Mouse (Mus musculus) G1E (cell line): ENCODE data around the gene Adamts4.

ENCODE experiments used
- CTCF ChIP-seq: IDR thresholded peaks from 2 replicates; pipeline ENCODE4 v1.5.1; 2012; ENCODE audit warnings: low read depth, low read length, inconsistent platforms, mixed read lengths
- GATA1 ChIP-seq: IDR thresholded peaks from 2 replicates; pipeline ENCODE4 v1.6.1; 2012; ENCODE audit warnings: borderline replicate concordance, low read length, inconsistent platforms, mixed read lengths
- GATA2 ChIP-seq: IDR thresholded peaks from 2 replicates; pipeline ENCODE4 v1.6.1; 2012; ENCODE audit warnings: low read depth, low read length, inconsistent platforms, borderline replicate concordance
- POLR2AphosphoS5 ChIP-seq: IDR thresholded peaks from 2 replicates; pipeline ENCODE4 v1.6.1; 2012; ENCODE audit warnings: low read depth, low read length, inconsistent platforms; ENCODE audit not compliant: insufficient replicate concordance
- TAL1 ChIP-seq: conservative IDR thresholded peaks from 2 replicates; pipeline ENCODE4 v1.6.1; 2012; ENCODE audit warnings: low read depth, low read length, inconsistent platforms, mixed read lengths

GRCm38 (mm10) chr1:171309321-171309720, 59.1 kb downstream of the Adamts4 start:
- TF ChIP-seq GATA1 (no peak), POLR2AphosphoS5 (no peak), CTCF (no peak), TAL1 (no peak), GATA2 (no peak)
